Mouse (Mus musculus) cerebellum, postnatal 10 days (tissue): ENCODE measurements around the gene Slc29a2.

Experiments used
- DNase-seq, 2 experiments: peaks; one replicate each; pipeline ENCODE4 v3.0.0; 2021; ENCODE audit warnings: mixed read lengths in 2 of 2

The Slc29a2 gene

GRCm38 (mm10) chr19:5036577-5036976, 12.9 kb downstream of the Slc29a2 start:
- DNase-seq = no peak

- peak; percentile 91 for DNase-seq
These were observed 14.3 kb downstream of the Slc29a2 start for GRCm38 (mm10) chr19:5037678-5038571.

GRCm38 (mm10) chr19:5038709-5039156, 15.1 kb downstream of the Slc29a2 start, which contains the start of the genes B4gat1 and AC124502.3:
B4gat1 (plus strand) TSS chr19:5038826.
AC124502.3 (plus strand) TSS chr19:5038891.
- peak; percentile 96 to 98 for DNase-seq

GRCm38 (mm10) chr19:5039301-5040114, 15.8 kb downstream of the Slc29a2 start:
- peak; percentile 51 to 60 for DNase-seq

GRCm38 (mm10) chr19:5040862-5041523, 17.3 kb downstream of the Slc29a2 start, which contains the start of gene Brms1:
Brms1 (plus strand) TSS chr19:5041354.
- peak; percentile 95 to 96 for DNase-seq

GRCm38 (mm10) chr19:5041588-5041987, 17.9 kb downstream of the Slc29a2 start:
- DNase-seq = no peak

- DNase-seq = no peak
These were observed 21.9 kb downstream of the Slc29a2 start for GRCm38 (mm10) chr19:5045531-5045930.

GRCm38 (mm10) chr19:5048138-5049056, 24.7 kb downstream of the Slc29a2 start:
- peak; percentile 44 to 53 for DNase-seq

- DNase-seq = no peak
These were observed 25.7 kb downstream of the Slc29a2 start for GRCm38 (mm10) chr19:5049325-5049724.

GRCm38 (mm10) chr19:5050047-5050905, 26.6 kb downstream of the Slc29a2 start, which contains the start of gene Rin1:
Rin1 (plus strand) TSS chr19:5050481.
- DNase-seq = peak; percentile 47 to 67

GRCm38 (mm10) chr19:5051031-5051430, 27.4 kb downstream of the Slc29a2 start:
- DNase-seq = peak in 1 of 2 experiments; percentile 33

- DNase-seq = peak in 1 of 2 experiments; percentile 29
These were observed 27.9 kb downstream of the Slc29a2 start for GRCm38 (mm10) chr19:5051515-5051914.

GRCm38 (mm10) chr19:5052166-5052822, 28.6 kb downstream of the Slc29a2 start:
- DNase-seq = peak; percentile 68 to 75

GRCm38 (mm10) chr19:5052853-5053252, 29.2 kb downstream of the Slc29a2 start:
- DNase-seq = peak; percentile 73

- peak; percentile 81 to 87 for DNase-seq
These were observed 30.2 kb downstream of the Slc29a2 start for GRCm38 (mm10) chr19:5053909-5054308.

GRCm38 (mm10) chr19:5056251-5056650, 32.6 kb downstream of the Slc29a2 start:
- DNase-seq = peak; percentile 77 to 80

GRCm38 (mm10) chr19:5057876-5058775, 34.5 kb downstream of the Slc29a2 start:
- no peak for DNase-seq
